Mouse (Mus musculus): Measurements from ENCODE around the gene Men1. TPM values are rescaled to one million over a fixed set of nuclear protein-coding genes. Genes with fewer than 3 reads are reported as not detected.

Gene Men1
- total and polyA plus RNA-seq, 3 experiments, result 24.9 to 67.8 (median 42.9) TPM

DNA sequence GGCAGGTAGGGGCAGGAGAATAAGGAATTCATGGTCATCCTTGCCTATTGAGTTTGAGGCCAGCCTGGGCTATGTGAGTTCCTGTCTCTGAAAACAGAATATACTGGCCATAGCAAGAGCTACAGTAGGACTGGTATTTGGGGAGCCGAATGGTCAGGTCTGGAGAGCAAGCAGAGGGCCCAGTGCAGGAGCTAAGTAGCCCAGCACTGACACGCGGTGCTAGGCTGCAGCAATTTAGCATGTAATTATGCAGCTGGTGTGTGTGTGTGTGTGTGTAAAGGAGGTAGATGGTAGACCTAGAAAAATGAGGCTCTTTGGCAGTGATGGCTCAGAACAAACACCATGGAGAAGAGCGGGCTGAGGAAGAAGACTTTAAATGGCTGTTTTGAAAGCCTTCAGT lies 12.8 kb downstream of the Men1 start:
- Histone ChIP-seq H3K79me2 (replicated peaks; ENCODE audit: control insufficient read depth, extremely low read depth, insufficient read depth, poor library complexity, severe bottlenecking) (peaks cover 2% of the 10 kb centered on the region; the same call in 1 of the 2 replicates), H3K9me3 (replicated peaks; ENCODE audit: low read length) (no peaks in the 10 kb centered on the region), H3K9ac (ENCODE audit: insufficient read depth, low read depth) (no peak overlapping the region), H3K27ac (ENCODE audit: insufficient read depth, low read depth) (no peak overlapping the region), H3K4me2 (ENCODE audit: insufficient read depth, low read depth, poor library complexity, severe bottlenecking) (no peak overlapping the region), H3K4me1 (ENCODE audit: control insufficient read depth in 1 of 2, insufficient read depth in 2 of 2) (peaks cover 20 to 98% of the 10 kb centered on the region in 2 experiments), H3K36me3 (replicated peaks in 1 of 2; ENCODE audit: control insufficient read depth in 1 of 2, insufficient read depth in 1 of 2, low read length in 1 of 2) (peaks cover 89 to 96% of the 10 kb centered on the region in 2 experiments), H3K4me3 (replicated peaks in 1 of 3; ENCODE audit: low read depth in 2 of 3, low read length in 2 of 3, poor library complexity in 1 of 3) (no peak overlapping the region), H3K27me3 (replicated peaks) (no peaks in the 10 kb centered on the region)
- in situ Hi-C loops (cut with MboI; ENCODE audit: low pct_ligation_motif_present, low pct_unique_long_range_greater_than_20kb, low sequenced_read_pairs) (no loop called here), dilution Hi-C loops (cut with MboI; ENCODE audit: extremely low pct_ligation_motif_present, extremely low pct_unique_long_range_greater_than_20kb, low sequenced_read_pairs) (no loop called here)
- TF ChIP-seq RCOR1 (conservative IDR thresholded peaks at IDR 0.05; ENCODE audit: low read depth, low read length) (no peak), HCFC1 (IDR thresholded peaks at IDR 0.05; ENCODE audit: low read depth, low read length) (no peak), RAD21 (IDR thresholded peaks at IDR 0.05; ENCODE audit: low read depth, low read length) (no peak), USF1 (IDR thresholded peaks at IDR 0.05; ENCODE audit: low read depth, low read length) (no peak), CHD1 (IDR thresholded peaks at IDR 0.05; ENCODE audit: low read depth, low read length) (no peak), SMC3 (IDR thresholded peaks at IDR 0.05; ENCODE audit: low read depth, low read length) (no peak)
- no peak for DNase-seq (ENCODE audit: extremely low read depth)

DNA sequence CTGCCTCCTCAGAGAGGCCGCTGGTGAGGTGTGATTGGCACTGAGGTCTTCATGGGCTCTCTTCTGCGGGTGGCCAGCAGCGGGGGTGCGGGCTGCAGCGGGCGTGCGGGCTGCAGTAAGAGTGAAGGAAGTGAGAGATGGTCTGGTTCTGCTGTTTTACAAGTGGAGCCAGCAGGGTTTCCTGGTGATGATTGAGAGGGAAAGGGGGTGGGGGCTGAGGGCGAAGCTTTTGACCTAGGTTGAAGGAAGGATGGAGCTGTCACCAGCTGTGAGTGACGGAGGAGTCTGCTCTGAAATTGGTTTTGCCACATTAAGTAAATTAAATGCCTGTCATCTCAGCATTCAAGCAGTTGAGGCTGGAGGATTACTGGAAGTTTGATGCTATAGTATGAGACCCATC lies 13.9 kb downstream of the Men1 start:
- Histone ChIP-seq H3K36me3 (replicated peaks in 1 of 2; ENCODE audit: control insufficient read depth in 1 of 2, insufficient read depth in 1 of 2, low read length in 1 of 2) (peaks cover 93 to 97% of the 10 kb centered on the region in 2 experiments), H3K9ac (ENCODE audit: insufficient read depth, low read depth) (no peak overlapping the region), H3K27ac (ENCODE audit: insufficient read depth, low read depth) (no peak overlapping the region)

DNA sequence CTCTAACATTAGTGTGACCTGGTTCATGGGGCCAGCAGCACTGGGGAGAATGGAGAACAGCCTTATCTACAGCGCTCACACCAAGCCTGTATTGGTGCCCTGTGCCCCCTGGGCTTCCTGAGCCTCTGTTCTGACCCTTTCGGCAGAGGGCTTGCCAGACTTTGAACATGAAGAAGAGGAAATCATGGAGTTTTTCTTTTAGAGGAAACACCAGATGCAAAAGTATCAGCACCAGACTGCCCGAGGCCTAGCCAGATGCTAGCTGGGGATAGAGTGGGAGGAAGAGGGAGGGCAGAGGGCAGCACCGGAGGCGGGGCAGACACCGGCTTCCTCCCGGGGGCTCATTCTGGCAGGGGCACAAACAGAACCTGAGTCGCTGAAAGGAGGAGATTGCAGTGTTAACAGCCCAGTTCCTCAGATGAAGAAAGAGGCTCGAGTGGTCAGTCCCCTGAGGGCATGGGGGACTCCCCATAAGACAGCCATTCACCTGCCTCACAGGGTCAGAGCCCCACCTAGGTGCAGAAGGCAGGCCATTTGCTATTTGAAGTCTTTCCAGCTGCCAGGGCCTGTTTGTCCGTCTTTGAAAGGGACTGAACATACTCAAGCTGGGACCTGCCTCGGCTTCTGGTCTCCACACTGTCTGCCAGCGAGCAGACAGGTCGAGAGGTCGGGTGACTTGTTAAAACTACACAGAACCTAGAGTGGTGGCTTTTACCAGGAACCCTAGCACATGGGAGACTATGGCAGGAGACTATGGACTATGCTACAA lies 14.6 kb downstream of the Men1 start:
- H3K4me2 ChIP-seq (ENCODE audit: insufficient read depth, low read depth, poor library complexity, severe bottlenecking), result no peak overlapping the region
- dilution Hi-C loops (cut with MboI; ENCODE audit: extremely low pct_ligation_motif_present, extremely low pct_unique_long_range_greater_than_20kb, low sequenced_read_pairs), result no loop called here
- no peaks in the 10 kb centered on the region; the same call in 1 of the 2 replicates for H3K79me2 ChIP-seq (replicated peaks; ENCODE audit: control insufficient read depth, extremely low read depth, insufficient read depth, poor library complexity, severe bottlenecking)
- H3K9me3 ChIP-seq (replicated peaks; ENCODE audit: low read length), result no peaks in the 10 kb centered on the region
- in situ Hi-C loops (cut with MboI; ENCODE audit: low pct_ligation_motif_present, low pct_unique_long_range_greater_than_20kb, low sequenced_read_pairs), result no loop called here
- H3K9ac ChIP-seq (ENCODE audit: insufficient read depth, low read depth), result no peak overlapping the region
- peaks cover 93 to 97% of the 10 kb centered on the region in 2 experiments for H3K36me3 ChIP-seq (replicated peaks in 1 of 2; ENCODE audit: control insufficient read depth in 1 of 2, insufficient read depth in 1 of 2, low read length in 1 of 2)
- no peak overlapping the region for H3K4me3 ChIP-seq (replicated peaks in 1 of 3; ENCODE audit: low read depth in 2 of 3, low read length in 2 of 3, poor library complexity in 1 of 3)
- H3K4me1 ChIP-seq (ENCODE audit: control insufficient read depth in 1 of 2, insufficient read depth in 2 of 2), result peaks cover 11 to 81% of the 10 kb centered on the region in 2 experiments
- peak; percentile 15; the same call in 1 of the 2 replicates for TF ChIP-seq IRF4 (IDR thresholded peaks at IDR 0.05; ENCODE audit: low read depth, low read length)
- TF ChIP-seq JUND (conservative IDR thresholded peaks at IDR 0.05; ENCODE audit: low read depth, low read length), result no peak
- peak overlapping the region; percentile 20; the same call in 1 of the 2 replicates for H3K27ac ChIP-seq (ENCODE audit: insufficient read depth, low read depth)
- H3K27me3 ChIP-seq (replicated peaks), result no peaks in the 10 kb centered on the region
- DNase-seq (ENCODE audit: extremely low read depth), result no peak

More for the DNA sequence above, 13.9 kb downstream of the Men1 start:
- no peaks in the 10 kb centered on the region for H3K27me3 ChIP-seq (replicated peaks)
- no peak overlapping the region for H3K4me3 ChIP-seq (replicated peaks in 1 of 3; ENCODE audit: low read depth in 2 of 3, low read length in 2 of 3, poor library complexity in 1 of 3)
- in situ Hi-C loops (cut with MboI; ENCODE audit: low pct_ligation_motif_present, low pct_unique_long_range_greater_than_20kb, low sequenced_read_pairs) (no loop called here), dilution Hi-C loops (cut with MboI; ENCODE audit: extremely low pct_ligation_motif_present, extremely low pct_unique_long_range_greater_than_20kb, low sequenced_read_pairs) (no loop called here)
- H3K4me2 ChIP-seq (ENCODE audit: insufficient read depth, low read depth, poor library complexity, severe bottlenecking), result no peak overlapping the region
- peaks cover 11 to 88% of the 10 kb centered on the region in 2 experiments for H3K4me1 ChIP-seq (ENCODE audit: control insufficient read depth in 1 of 2, insufficient read depth in 2 of 2)
- H3K79me2 ChIP-seq (replicated peaks; ENCODE audit: control insufficient read depth, extremely low read depth, insufficient read depth, poor library complexity, severe bottlenecking), result no peaks in the 10 kb centered on the region; the same call in 1 of the 2 replicates
- TF ChIP-seq ZNF384 (IDR thresholded peaks at IDR 0.05; ENCODE audit: low read depth, low read length) (no peak), SIN3A (IDR thresholded peaks at IDR 0.05; ENCODE audit: low read length) (no peak), POLR2AphosphoS2 (IDR thresholded peaks at IDR 0.05; ENCODE audit: low read depth, low read length) (no peak)
- no peaks in the 10 kb centered on the region for H3K9me3 ChIP-seq (replicated peaks; ENCODE audit: low read length)
- no peak for DNase-seq (ENCODE audit: extremely low read depth)
